Mouse (Mus musculus) thymus, adult 2 months (tissue): ENCODE data around the gene Irs3.

ENCODE experiments used
- CTCF ChIP-seq: fragments of 200-500 bp; IDR thresholded peaks from 2 replicates; pipeline ENCODE4 v1.5.1; 2012; ENCODE audit warnings: mild to moderate bottlenecking, control low read depth, low read length, moderate library complexity, borderline replicate concordance; ENCODE audit not compliant: control insufficient read depth, poor library complexity, insufficient read depth; ENCODE audit errors: extremely low read depth
- POLR2A ChIP-seq: fragments of 200-500 bp; IDR thresholded peaks from 2 replicates; pipeline ENCODE4 v1.6.1; 2012; ENCODE audit warnings: mild to moderate bottlenecking, low read length, control low read depth, moderate library complexity; ENCODE audit not compliant: control insufficient read depth, poor library complexity, insufficient read depth; ENCODE audit errors: extremely low read depth

DNA sequence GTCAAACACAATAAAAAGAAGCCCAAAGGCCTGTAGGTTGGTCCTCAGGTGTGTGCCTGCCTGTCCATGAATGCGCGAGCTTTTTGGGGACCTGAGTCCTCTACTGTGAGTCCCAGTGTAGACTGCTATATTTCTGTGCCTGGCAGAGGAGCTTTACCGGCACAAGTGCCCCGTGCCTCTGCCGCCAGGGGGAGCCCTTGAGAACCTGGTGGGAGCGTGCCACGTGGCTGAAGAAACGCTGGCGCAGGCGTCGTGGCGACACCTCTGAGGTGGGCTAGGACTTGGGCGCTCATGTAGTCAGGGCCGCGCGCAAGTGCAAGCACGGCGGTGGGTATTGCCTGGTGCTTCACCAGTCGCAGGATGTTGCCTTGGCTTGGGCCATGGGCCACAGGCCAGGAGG lies 4.5 kb downstream of the Irs3 start, which contains the start of gene Sap25:
- TF ChIP-seq CTCF (peak; percentile 43; the same call in 1 of the 2 replicates), POLR2A (0 out of 2 replicates have a peak, but pooled peaks have one; percentile 8)
